Mouse (Mus musculus): Measurements from ENCODE around the gene Zfp661. TPM values are rescaled to one million over a fixed set of nuclear protein-coding genes. Genes with fewer than 3 reads are reported as not detected.

Zfp661 gene
- total RNA-seq, 2 experiments from 2014 or later = 3.0 to 4.3 TPM

GRCm38 (mm10) chr2:127550446-127550845, 36.4 kb downstream of the Zfp661 start:
- DNase-seq = no peak

GRCm38 (mm10) chr2:127549711-127550110, 37.2 kb downstream of the Zfp661 start:
- no peak for DNase-seq

GRCm38 (mm10) chr2:127548342-127549074, 38.4 kb downstream of the Zfp661 start:
- no peak for DNase-seq

GRCm38 (mm10) chr2:127541697-127542096, 45.2 kb downstream of the Zfp661 start:
- no peak for DNase-seq

- DNase-seq = no peak
These were observed 45.7 kb downstream of the Zfp661 start, which contains the start of gene Prom2 for GRCm38 (mm10) chr2:127541185-127541584. TSS of gene Prom2 (minus strand) at chr2:127541467.

- DNase-seq = peak; percentile 19
These were observed 47.4 kb downstream of the Zfp661 start for GRCm38 (mm10) chr2:127539494-127539893.

GRCm38 (mm10) chr2:127537548-127537947, 49.3 kb downstream of the Zfp661 start:
- peak; percentile 37 for DNase-seq

GRCm38 (mm10) chr2:127535363-127535762, 51.5 kb downstream of the Zfp661 start:
- no peak for DNase-seq

GRCm38 (mm10) chr2:127532379-127532778, 54.5 kb downstream of the Zfp661 start:
- DNase-seq = peak; percentile 69

GRCm38 (mm10) chr2:127531592-127531991, 55.3 kb downstream of the Zfp661 start:
- no peak for DNase-seq

- DNase-seq = no peak
These were observed 56.5 kb downstream of the Zfp661 start for GRCm38 (mm10) chr2:127530418-127530817.

GRCm38 (mm10) chr2:127525004-127525775, 61.7 kb downstream of the Zfp661 start:
- no peak for DNase-seq

Other genes starting within 250 kb of the Zfp661 start
- under 1 TPM in 1 of 2 experiments, not detected in 1; 0.21 TPM for gene Astl, start 248.5 kb downstream of the Zfp661 start, total RNA-seq (2021)
- 1 to 10 TPM; 2.6 to 2.7 TPM for gene Adra2b, start 223.9 kb downstream of the Zfp661 start, total RNA-seq (2021)
- under 1 TPM; 0.48 to 0.58 TPM for gene Gpat2, start 161.9 kb downstream of the Zfp661 start, total RNA-seq (2021)
- 10 to 100 TPM; 44.4 to 52.4 TPM for gene Fahd2a, start 142.5 kb downstream of the Zfp661 start, total RNA-seq (2021)
- gene Kcnip3, start 65.0 kb downstream of the Zfp661 start, total RNA-seq (2021) = 1 to 10 TPM; 3.5 to 4.3 TPM
- gene Prom2, start 45.6 kb downstream of the Zfp661 start, total RNA-seq (2021) = under 1 TPM; 0.09 to 0.12 TPM
- 100 to 1,000 TPM; 137 to 159 TPM for gene Mrps5, start 128 bp upstream of the Zfp661 start, total RNA-seq (2021)
- 1 to 10 TPM; 5.8 to 7.0 TPM for gene Mal, start 69.6 kb upstream of the Zfp661 start, total RNA-seq (2021)
- 1 to 10 TPM; 5.1 to 6.0 TPM for gene Mall, start 142.8 kb upstream of the Zfp661 start, total RNA-seq (2021)
- 10 to 100 TPM; 20.7 to 22.8 TPM for gene Nphp1, start 201.8 kb upstream of the Zfp661 start, total RNA-seq (2021)
- gene Mtln, start 205.4 kb upstream of the Zfp661 start, total RNA-seq (2021) = 10 to 100 TPM; 62.8 to 68.3 TPM
- gene Bub1, start 244.8 kb upstream of the Zfp661 start, total RNA-seq (2021) = 1 to 10 TPM; 7.9 to 8.4 TPM

Measured in adrenal gland, postnatal 10 days (tissue).